Mouse (Mus musculus): ENCODE measurements around the gene Nxn.
A peak's percentile ranks its signal among the peaks of the same experiment; 100 is the strongest.

Gene Nxn

DNA sequence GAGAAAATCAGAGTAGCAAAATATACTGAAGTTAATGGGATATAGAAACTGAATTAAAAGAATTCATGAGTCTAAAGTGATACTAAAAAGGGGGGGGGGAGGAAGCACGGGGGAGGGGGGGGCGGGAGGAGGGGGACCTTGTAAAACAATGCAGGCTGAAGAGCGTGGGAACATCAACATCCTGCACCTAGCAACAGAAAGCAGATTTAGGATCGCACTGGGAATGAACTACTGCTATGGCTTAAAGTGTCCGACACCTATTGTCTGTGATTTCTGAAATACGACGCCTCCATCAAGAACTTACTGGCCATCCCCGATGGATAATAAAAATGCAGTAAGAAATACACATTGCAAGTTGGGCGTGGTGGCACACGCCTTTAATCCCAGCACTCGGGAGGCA, 95.6 kb downstream of the Nxn start:
- DNase-seq (ENCODE audit: low spot score in 2 of 2), result no peak

DNA sequence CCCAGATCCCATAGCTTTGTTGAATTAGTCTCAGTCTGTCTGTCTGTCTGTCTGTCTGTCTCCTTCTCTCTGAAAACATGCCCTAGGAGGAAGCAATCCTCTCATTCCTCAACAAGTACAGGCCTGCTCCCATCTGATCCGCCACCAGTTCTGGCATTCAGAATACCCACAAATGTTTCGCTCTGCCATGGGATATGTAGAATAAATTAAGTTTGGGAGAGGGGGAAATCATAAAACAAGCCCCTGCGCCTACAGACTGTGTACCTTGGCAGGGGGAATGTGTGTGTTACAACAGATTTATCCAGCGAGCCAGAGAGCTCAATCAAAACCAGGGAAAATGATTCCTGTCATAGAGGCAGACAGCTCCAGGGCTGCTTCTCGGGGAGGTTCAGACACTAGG, 98.1 kb downstream of the Nxn start:
- no peak for DNase-seq (ENCODE audit: low spot score in 2 of 2)

DNA sequence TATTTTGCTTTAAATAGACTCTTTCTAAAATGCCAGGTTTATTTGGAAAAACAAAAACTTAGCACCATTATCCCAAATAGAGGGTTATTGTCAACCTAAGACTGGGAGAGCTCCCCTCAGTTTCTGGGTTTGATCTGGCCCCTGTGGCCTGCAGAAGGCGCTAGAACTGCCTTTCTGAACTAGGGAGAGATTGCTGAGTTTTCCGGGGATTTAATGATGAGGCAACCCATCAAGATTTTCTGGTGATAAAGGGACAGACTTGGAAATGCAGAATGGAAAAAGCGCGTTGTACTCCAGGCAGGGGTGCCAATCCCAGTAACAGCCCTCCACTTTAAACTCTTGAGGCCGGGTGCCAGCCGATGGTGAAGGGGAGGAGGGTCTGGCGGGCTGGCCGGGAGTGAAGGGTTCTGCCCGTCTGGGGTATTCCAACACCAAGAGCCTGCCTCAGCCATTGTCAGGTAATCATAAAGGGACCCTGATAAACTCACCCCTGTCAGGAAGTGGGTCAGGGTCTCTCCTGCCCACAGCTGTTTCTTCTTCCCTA, 100.4 kb downstream of the Nxn start:
- DNase-seq (ENCODE audit: low spot score in 2 of 2), result no peak

DNA sequence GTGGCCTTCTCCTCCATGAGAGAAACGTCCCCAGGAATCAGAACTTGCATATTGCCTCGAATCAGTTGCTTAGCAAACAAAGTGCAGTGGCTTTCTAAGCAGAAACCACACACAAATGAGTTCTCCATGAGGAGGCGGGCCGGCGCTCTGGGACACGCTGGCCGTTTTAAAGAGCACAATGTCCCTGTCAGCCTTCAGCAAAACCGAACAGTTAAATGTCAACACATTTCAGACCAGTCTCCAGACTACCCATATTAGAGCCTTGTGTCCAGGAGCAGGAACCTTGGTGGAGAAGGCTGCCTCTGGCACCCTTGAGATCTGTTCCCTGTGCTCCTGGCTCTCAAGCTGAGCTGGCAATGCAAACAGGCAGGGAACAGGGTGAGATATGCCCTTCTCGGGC, 101.7 kb downstream of the Nxn start:
- DNase-seq (ENCODE audit: low spot score in 2 of 2), result no peak

DNA sequence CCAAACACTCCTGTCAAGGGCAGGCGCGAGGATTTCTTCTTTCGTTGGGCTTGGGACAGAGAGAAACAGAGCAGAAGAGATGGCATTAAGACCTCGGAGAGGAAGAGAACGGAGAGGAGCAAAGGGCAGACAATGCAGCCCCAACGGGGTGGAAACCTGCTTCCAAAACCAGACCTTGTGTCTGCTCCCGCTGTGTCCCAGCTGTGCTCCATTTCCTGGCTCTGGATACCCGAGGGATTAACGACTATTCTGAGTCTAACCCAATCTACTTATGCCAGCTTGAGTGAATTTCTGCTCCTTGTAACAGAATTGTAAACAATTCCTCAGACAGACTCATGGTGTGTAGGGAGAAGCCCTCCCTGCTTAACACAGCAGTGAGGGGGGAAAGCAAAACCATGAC, 104.1 kb downstream of the Nxn start:
- DNase-seq (ENCODE audit: low spot score in 2 of 2), result no peak

DNA sequence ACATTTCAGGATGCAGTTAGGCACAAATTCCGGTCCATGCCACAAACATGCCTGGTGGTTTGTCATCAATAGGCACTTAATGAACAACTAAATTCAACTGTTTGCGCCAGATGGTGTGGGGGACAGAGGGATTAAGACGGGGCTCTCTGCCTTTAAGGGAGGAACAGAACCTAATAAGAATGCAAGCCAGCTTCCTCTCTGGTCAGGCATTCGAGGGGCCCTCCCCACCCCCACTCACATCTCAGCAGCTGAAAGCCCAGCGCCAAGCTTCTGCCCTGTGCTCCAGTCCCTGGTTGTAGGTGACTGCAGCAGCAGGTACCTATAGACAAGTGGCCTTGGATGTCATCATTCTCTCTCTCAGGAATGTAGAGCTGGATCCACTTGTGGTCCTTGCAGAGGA, 104.9 kb downstream of the Nxn start:
- DNase-seq (ENCODE audit: low spot score in 2 of 2), result no peak

DNA sequence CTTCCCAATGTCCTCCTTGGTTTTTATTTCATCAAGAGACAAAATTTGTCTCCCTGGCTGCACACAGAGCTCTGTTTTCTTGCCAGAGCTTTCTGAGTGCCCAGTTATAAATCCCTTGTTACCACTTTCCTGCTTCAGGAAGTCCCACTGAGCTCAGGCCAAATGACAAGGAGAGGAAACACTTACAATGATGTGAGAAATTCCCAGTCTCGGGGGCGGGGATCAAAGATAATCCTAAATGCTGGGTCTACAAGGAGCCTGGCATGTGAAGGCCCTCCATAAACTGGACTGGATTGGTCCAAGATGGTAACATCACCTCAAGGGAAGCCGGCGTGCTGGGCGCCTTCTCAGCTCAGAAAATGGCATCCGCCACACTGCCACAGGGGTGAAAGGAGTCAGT, 106.1 kb downstream of the Nxn start:
- no peak for DNase-seq (ENCODE audit: low spot score in 2 of 2)

DNA sequence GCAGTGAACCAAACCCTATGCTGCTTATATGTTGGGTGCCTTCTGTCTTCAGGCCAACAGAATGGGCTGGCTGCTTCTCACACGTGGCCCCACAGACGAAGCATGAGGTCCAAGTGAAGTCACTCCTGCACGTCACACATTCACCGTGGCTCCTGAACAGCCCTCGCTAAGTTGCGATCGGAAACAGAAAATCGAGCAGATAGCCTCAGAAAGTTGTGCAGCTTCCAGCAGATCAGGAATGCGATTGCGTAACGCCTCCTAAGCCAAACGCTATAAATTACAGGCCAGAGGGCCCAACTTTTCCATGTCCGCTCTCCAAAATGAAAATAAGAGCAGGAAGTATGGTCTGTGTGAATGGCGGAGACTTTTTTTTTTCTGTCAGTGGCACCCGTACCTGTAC, 106.5 kb downstream of the Nxn start:
- DNase-seq (ENCODE audit: low spot score in 2 of 2), result no peak

DNA sequence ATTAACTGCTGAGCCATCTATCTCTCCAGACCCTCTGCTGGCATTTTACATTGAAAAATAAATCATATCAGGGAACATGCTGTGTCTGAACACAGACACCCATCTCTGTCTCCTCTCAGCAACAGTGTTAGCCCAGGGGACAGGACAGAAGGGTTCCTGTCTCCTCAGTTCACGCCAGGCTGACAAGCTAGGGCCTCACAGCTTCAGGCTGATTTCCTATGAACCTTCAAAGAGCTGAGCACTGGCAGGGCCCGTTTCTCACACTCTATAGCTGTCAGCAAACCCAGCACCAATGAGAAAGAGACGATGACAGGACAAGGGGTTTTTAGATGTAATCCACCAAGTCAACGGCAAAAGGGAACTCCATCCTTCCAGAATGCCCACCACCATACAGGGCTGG, 107.0 kb downstream of the Nxn start:
- DNase-seq (ENCODE audit: low spot score in 2 of 2), result no peak

DNA sequence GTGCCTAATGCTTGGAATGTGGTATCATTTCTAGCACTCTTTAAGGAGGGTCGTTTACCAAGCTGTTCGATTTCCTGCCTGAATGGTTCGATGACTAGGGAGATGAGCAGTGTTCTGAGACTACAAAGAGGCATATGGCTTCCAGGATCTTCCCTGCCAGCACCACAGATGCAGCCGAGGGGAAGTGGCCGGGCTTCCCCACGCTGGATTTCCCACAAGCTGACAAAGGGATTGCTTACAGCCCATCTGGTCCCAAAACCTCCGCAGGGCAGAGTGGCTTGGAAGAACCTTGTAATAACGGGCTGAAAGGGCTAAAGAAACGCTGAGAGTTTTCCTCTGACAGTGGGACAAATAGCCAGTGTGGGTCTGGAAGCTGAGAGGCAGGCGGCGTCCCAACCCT, 108.6 kb downstream of the Nxn start:
- peak; percentile 33 to 38 for DNase-seq (ENCODE audit: low spot score in 2 of 2)

DNA sequence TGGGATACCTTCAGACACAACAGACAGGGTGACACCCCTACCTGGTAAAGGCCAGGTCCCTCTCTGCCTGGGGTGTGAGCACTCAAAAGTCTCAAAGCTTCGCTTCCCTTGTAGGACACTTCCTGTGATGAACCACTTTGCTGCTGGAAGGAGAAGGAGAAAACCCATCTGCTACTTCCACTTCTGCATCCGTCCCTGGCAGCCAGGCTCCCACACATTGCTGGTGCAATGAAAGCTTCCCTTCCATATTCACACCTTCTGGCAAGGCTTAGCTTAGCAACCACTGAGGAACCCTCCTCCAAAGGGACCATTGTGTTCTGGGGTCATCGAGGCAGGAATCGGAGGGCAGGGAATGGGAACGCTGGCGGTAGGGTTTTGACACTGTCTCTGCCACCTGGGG, 110.3 kb downstream of the Nxn start:
- peak; percentile 27 to 50 for DNase-seq (ENCODE audit: low spot score in 2 of 2)

DNA sequence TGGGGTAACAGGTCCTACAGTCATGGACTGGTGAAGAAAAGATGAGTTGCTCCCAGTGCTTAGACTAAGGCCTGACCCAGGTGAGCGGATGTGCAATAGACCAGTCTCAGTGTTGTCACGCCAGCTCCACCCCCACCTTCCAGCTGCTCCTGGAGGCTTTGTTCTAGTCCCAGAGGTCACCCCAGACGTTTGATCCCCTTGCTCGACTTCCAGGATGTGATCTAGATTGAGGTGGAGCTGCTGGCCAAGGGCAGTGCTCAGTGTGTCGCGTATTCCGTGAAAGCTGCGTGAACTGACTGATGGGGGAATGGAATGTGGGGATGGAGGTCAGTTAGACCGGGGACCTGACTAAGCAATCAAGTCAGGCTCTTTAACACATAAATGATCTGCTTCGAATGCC, 111.6 kb downstream of the Nxn start:
- no peak for DNase-seq (ENCODE audit: low spot score in 2 of 2)

DNA sequence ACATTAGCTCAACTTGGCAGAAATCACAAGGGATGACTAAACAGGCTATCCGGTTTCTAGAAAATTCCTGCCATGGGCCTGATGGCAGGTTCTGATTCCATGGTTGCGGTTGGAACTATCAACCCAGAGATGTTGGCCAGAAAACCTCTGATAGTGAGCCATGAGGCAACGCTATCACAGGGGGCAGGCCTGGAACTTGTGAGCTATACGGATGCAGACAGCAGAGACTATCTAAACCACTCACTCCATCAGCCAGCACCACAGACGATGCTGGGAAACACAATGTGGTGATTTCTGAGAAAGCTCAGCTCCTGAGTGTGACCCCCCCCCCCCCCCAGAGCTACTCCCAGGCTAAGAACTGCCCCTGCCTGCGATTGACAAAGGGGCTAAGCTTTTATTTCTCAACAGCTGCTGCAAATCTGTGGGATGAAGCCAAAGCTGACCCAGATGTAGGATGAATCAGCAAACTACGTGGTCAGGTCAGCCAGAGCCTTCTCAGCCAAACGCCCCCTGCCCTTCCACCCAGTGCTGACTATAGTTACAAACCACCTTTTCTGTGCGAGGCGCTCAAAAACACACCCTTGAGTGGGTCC, 112.3 kb downstream of the Nxn start:
- no peak for DNase-seq (ENCODE audit: low spot score in 2 of 2)

DNA sequence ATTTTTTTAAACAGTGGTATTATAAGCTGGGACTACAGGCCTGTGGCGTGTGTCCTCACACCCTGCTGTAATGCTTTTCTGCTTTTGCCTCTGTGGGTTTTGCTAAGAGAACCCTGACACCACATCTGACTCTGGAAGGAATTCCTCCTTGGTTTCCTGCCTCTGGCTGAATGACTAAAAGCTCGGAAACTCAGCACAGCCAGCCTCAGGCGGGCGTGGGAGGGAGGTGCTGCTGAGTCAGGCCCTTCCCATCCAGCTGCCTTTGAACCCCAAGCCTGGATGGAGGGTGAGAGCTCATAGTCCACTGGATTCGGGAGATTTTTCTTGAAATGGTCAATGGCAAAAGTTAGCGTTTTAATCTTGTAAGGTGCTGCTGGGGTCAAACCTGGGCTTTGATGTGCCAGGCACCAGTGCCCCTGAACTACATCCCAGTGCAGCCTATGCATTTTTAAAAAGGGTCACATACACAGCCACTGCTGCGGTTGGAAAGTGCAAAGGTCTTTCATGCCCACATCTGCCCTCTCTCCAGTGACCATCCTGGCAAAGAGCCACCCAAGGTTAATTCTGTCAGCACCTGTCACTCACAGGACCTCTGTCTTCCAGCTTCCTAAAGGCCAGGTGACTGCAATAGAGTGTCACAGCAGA, 113.4 kb downstream of the Nxn start:
- peak; percentile 16 to 30 for DNase-seq (ENCODE audit: low spot score in 2 of 2)

DNA sequence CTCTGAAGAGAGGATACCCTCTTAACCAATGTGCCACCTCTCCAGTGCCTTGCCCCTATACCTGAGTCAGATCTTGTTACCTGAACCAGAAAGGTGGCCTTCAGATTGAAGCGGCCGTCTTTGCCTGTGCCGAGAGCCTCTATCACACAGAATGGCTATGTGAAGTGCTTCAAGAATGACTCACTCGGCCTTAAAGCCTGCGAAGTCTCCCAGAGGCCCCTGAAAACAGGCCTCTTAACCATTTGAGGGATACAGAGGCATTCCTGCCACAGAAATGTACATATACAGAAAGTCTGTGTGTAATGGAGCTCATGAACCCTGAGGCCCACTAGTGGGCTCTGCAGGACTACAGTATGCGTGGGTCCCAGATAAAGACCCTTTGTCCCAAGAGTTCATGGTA, 115.1 kb downstream of the Nxn start:
- no peak for DNase-seq (ENCODE audit: low spot score in 2 of 2)

DNA sequence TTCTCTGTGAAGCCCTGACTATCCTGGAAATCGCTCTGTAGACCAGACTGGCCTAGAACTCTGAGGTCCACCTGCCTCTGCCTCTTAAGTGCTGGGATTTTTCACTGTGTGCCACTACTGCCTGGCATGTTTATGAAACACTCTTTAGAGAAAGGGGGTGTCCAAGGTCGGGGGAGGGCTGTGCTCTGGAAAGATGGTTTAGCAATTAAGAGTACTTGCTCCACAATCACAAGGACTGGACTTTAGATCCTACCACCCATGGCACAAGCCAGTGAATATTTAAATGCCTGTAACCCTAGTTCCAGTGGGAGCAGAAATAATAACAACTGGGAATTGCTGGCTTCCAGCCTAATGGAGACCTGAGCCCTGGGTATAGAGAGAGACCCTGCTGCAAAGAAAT, 119.0 kb downstream of the Nxn start:
- no peak for DNase-seq (ENCODE audit: low spot score in 2 of 2)

DNA sequence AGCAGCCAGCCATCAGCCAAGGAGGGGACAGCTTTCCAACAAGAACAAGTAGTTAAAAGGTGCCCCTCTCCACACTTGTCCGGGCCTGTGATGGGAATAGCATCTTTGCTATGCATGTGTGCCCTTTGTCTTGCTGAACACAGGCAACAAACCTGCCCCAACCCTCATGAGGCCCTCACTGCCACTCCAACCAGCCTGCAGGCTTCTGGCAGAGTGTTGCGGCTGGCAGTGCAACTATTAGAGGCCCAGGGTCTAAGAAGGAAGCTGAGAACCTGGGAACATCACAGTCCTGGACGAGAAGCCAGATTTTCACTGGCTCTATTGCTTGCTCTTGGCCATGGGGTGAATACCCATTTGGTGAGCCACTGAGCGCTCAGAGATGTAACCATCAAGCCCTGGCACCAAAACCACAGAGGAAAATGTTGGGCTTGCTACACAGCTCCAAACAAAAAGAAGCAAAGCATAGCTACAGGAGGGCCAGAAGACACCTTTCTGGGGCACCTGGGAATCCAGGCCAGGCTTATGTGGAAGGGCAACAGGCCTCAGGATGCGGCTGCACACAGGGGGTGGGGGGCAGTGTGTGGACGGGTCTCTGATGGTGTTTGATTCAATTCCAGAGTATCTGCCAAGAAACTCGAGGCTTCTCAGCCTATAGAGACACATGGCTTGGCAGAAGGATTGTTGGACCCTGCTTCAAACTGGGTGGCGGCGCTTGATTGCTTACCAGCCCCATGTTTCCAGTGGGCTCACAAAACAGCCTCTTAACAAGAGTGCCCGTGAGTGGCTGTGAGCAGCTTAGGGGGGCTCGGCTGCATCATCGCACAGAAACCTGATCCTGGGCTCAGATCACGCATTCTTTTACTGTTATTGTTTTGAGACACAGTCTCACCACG, 119.7 kb downstream of the Nxn start:
- no peak for DNase-seq (ENCODE audit: low spot score in 2 of 2)

DNA sequence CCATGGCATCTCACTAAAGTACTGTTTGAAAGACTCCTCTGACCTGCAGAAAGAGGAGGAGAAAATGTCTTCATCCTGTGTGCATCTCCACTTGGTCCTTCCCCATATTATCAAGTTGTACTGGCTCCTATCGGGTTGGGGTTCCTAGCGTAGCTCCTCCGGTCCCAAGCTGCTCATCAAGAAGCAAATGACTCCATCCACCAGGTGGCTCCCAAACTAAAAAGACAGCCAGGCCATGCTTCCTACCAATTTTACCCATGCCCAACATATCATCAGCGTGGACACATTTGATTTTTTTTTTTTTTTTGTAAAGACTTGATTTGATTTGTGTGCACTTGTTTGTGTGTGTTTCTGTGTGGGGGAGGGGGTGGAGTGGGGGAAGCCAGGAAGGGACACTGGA, 126.5 kb downstream of the Nxn start:
- DNase-seq (ENCODE audit: low spot score in 2 of 2), result no peak

DNA sequence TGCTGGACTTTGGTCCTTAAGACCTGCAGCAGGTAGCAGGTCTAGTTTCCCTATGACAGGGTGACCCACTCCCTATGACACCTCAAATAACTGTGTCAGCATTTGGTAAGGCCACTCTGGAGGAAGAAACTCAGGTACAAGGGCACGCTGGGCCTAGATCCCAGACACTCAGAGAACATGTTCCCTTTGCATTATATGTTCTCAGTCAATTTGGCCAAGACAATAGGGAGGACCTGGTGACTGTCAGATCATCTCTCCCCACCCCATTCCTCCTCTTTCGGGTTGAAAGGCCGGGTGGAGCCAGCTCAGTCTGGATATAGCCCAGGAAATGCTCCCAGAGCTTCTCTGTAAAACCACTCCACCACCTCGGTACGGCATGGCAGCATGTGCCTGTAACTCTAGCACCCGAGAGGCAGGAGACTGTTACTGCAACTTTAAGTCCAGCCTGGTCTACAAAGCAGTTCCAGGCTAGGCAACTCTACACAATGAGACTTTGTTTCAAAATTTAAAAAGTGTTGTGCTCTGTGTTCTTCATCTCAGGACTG, 130.3 kb downstream of the Nxn start:
- no peak for DNase-seq (ENCODE audit: low spot score in 2 of 2)

DNA sequence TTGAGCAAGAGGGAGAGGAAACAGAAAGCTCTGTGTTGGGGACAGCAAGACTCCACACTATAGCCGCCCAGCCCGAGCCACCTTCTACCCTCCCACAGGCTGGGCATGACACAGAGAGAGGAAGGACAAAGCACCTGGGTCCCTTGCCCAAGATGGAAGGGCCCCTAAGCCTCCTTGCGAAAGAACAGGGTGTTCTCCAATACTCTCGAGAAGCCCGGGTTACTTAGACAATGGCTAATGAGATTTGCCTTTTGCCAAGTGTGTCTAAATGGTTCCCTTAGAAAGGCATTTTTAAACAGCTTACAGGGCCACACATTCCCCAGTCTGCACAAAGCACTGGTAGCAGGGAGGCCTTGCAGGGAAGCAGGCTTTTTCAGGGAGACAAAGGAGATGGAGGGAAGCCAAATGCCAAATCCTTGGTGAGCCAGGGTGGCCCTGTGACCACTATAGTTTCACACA, 130.9 kb downstream of the Nxn start:
- peak in 1 of 2 experiments; percentile 40 for DNase-seq (ENCODE audit: low spot score in 2 of 2)

DNA sequence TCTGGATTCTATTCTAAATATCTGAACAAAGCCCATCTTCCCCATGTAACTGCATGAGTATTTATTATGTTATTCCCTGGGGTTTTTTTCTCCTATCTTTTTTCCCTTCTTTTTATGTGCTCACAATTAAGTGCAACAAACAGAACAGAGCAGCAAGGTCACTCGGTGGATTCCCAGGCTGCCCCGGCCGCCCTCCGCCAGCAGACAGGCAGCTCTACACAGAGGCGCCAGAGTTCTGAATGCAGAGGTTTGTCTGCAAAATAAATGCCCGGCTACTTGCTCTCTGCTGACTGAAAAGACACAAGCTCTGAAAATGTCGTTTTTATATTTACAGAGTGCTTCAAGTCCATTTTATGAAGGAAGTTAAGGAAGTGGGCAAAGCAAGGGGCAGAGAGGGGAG, 131.4 kb downstream of the Nxn start:
- no peak for DNase-seq (ENCODE audit: low spot score in 2 of 2)

DNA sequence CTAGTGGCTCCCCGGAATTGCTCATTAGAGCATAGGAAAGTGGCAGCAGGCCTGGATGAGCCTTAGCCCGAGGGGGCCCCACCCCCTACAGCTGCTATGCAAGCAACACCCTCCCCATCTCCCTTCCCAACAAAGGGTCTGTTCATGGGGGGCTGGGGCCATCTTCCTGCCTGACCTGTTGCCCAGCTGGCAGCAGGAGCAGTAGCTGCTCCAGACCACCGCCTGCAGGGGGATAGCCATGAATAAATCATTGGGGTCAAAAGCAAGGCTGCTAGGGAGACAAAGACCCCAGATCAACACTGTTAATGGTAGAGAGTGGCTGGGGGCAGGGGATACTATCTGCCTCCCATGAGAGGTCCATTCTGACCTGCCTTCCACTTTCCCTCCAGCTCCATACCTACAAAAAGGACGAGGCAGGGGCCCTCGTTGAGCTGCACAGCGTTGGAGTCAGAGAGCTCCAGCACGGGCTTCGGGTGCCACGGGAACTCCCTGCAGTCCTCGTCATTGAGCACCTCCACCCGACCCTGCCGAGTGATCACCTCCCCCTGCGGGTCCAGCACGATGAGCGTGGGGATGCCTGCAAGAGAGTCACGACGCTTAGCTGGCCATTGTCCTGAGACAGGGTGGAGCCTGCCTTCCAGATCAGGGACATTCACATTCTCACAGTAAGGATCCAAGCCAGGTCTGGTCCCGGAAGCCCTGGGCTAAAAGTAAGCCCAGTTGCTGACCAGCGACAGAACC, 136.2 kb downstream of the Nxn start:
- no peak for DNase-seq (ENCODE audit: low spot score in 2 of 2)

All from frontal cortex, postnatal 36 days (tissue).